Mouse (Mus musculus): ENCODE results near the gene Pde4dip.
A peak's percentile ranks its signal among the peaks of the same experiment; 100 is the strongest.

Pde4dip gene

DNA sequence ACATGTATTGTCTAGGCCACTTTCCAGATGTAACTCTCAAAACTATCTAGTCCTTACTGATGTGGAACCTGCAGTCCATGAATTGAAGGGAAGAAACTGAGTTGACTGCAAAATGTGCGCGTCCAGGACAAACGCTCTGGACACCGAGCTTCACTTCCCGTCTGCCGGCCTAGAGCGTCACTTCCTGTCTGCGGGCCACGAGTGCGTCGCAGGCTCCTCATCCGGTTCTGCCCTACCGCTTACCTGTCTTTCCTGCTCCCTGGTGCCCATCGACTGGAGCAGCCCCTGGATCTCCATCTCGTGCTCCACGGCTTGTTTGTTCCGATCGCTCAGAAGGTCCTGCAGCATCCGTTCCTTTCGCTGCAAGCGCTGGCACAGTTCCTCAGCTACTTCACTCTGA lies 136.9 kb downstream of the Pde4dip start:
- DNase-seq (ENCODE audit: low spot score), result no peak

DNA sequence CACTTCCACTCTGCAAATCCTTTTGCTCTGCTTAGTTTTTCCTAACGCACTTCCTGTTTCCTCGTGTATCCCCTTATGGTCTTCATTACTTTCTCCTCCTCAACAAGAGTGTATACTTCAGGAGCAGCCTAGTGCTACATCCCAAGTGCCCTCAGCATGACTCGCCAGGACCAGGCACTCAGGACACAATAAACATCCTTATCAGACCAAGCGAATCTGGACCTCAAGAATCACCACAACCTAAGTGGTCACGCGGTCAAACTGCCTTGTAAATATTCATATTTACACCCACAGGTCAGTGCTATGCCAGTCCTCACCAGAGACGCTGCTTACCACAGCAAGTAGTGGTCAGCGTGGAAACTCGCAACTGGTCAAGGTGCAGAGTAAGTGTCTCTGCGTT lies 139.7 kb downstream of the Pde4dip start:
- DNase-seq (ENCODE audit: low spot score), result no peak

DNA sequence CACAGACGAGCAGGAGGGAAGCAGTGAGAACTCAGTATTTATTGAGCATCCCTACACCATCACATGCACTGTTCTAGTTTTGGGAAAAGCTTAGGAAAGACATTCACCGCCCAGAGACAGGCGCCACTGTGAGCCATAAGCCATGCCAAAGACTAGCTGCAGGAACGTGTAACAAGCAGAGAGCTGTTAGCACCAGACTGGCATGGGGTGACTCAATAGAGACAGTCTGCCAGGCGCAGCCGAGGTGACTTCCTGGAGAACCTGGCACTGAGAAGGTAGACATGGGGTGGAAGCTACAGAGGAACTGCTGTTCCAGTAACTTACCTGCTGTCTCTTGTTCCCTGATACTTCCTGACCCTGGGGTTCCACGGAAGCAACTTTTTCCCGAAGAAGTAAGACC lies 145.7 kb downstream of the Pde4dip start:
- DNase-seq (ENCODE audit: low spot score), result no peak

- no peak for DNase-seq (ENCODE audit: low spot score)
These were observed 152.9 kb downstream of the Pde4dip start for GRCm38 (mm10) chr3:97735575-97735974.

DNA sequence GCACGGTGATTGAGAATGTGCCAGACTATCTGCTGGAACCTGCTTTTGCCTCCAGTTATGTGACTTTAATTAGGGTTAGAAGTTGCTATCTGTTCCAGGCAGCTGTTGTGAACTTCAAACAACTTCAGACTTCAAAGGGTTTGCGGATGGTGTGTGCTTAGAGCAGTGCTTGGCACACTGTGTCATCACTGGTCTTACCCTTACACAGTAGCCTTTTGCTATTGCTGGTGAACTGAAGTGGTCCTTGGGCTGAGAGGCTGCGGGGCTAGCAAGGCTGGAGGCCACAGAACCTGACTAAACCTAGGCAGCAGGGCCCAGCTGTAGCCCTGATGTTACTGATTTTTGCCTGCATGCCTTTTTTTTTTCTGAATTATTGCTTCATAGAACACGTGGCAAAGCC lies 154.2 kb downstream of the Pde4dip start:
- DNase-seq (ENCODE audit: low spot score), result no peak

DNA sequence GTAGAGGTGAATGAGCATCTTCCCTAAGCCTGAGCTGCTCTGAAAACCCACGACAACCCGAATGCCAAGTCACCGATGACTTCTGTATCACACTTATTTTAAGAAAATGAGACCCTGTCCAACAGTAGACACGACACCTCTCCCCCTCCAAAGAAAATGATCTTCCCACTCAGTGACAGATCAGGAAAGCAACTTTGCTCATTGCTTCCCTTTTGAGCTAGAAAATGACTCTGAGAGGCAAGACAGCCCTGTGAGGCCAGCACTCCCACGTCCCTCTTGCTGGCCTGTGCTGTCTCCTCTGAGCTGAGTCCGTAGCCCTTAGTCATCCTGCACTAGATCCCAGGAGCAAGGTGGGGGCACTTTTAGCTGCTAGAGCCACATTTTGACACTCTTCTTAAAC lies 155.9 kb downstream of the Pde4dip start:
- DNase-seq (ENCODE audit: low spot score), result no peak

DNA sequence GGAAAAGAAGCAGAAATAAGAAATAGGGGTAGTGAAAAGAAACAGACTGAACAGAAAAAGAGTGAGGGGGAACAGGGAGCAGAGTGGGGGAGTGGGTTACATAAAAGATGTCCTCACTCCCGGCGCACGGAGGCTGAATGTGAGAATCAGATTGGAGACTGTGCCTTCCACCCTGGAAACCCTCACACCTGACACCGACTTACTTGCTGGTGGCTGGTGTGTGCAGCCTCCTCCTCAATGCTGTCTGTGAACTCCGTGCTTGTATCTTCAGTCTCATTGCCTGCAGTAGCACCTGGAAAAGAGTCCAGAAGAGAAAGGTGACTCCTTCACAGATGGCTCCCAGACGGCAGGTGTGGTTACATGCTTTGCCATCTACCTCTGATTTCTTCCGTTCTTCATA lies 157.9 kb downstream of the Pde4dip start:
- DNase-seq (ENCODE audit: low spot score), result no peak

DNA sequence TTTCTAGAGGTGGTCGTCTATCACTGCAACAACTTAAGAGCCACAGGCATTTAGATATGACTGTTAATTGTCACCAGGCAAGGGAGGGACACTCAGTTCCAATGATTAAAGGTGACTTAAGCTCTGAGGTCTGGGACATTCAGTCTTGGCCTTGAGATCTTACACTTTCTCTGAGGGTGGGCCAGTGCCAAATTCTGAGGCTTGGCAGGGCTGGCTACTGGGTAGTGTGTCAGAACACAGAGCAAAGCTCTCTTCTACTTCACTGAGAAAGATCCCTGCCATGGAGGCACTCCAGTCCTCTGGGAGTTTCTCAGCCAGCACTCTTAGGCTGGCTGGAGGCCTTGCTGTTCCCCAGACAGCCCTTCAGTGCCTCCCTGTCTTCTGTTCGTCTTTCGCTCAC lies 158.4 kb downstream of the Pde4dip start:
- DNase-seq (ENCODE audit: low spot score), result peak; percentile 58

DNA sequence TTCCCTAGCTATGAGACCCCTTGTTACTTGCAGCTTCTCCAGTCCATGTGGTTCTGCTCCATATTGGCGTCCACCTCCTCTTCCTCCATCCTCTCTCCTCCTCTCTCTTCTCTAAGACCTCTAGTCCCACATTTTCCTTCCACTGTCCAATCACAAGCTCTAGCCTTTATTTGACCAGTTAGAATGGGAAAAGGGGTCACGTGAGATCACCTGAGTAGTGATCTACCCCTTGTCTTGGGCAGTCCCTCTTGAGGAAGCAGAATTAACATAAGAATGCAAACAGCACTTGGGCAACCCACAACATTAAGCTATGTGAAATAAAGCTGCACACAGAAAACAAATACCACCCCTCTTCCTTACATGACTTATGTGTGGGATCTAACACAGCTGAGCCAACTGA lies 160.7 kb downstream of the Pde4dip start:
- no peak for DNase-seq (ENCODE audit: low spot score)

GRCm38 (mm10) chr3:97719116-97719515 lies 169.4 kb downstream of the Pde4dip start:
- no peak for DNase-seq (ENCODE audit: low spot score)

DNA sequence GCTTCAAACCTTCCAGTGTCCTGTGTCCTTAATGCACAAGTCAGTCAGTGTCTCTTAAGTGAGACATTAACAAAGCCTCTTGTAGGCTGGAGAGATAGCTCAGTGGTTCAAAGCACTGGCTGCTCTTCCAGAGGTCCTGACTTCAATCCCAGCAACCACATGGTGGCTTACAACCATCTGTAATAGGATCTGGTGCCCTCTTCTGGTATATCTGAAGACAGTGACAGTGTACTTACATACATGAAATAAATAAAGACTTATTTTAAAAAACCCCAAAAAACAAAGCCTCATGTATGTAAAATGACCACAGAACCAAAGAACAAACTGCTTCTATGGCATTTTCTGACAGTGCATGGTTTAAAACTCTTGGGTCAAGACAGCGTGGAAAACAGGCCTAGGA lies 172.6 kb downstream of the Pde4dip start:
- no peak for DNase-seq (ENCODE audit: low spot score)

DNA sequence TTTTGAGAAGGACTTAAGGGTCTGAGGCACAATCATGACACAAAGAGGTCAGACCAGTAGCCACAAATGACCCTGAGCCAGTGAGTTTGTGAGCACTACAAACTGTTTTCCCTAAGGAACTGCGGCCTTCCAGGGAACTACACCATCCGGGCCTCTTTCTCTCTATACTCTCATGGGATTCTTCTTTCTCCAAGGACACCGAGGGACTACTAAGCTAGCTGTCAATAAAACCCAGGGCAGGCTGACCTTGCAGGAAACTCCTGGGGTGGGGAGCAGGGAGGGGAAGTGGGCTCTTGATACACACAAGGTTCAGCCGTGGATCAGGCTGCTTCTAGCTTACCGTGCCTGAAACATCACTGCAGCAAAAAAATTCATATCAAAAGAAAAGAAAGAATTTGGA lies 177.6 kb downstream of the Pde4dip start:
- no peak for DNase-seq (ENCODE audit: low spot score)

DNA sequence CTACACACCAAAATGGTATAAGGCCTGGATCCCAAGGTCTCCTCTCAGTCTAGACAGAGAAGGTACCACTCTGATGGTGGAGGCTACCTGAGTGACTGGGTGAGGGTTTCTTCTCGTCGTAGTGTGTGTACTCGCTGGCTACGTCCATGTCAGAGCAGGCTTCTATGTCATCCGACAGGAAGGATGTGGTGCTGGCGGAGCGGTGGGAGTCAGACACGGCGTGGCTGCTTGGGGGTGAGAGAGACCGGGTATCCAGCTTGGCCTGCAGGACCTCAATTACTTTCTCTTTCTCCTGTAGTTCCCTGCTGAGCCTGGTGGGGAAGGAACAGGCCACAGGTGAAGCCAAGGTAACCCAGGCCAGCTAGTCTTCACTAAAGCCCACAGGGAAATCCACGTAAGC lies 178.4 kb downstream of the Pde4dip start:
- DNase-seq (ENCODE audit: low spot score), result no peak

DNA sequence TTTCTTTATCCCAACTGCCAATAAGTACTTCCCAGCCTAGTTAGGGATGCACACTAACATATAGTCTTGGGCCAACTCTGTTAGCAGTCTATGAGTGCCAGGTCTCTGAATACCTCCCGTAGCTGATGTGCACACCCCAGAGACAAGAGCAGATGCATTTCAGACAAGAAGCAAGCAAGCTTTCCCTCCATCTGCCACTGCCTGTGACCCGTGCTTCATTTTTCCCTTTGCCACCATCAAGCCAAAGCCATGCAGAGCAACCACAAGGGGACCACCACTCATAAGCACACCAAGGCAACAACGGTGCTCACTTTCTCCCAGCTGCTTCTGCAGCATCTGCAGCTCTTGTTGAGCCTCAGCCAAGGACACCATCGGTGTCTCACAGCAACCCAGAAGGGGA lies 181.9 kb downstream of the Pde4dip start:
- DNase-seq (ENCODE audit: low spot score), result no peak

- DNase-seq (ENCODE audit: low spot score), result no peak
These were observed 183.0 kb downstream of the Pde4dip start for GRCm38 (mm10) chr3:97705508-97705907.

DNA sequence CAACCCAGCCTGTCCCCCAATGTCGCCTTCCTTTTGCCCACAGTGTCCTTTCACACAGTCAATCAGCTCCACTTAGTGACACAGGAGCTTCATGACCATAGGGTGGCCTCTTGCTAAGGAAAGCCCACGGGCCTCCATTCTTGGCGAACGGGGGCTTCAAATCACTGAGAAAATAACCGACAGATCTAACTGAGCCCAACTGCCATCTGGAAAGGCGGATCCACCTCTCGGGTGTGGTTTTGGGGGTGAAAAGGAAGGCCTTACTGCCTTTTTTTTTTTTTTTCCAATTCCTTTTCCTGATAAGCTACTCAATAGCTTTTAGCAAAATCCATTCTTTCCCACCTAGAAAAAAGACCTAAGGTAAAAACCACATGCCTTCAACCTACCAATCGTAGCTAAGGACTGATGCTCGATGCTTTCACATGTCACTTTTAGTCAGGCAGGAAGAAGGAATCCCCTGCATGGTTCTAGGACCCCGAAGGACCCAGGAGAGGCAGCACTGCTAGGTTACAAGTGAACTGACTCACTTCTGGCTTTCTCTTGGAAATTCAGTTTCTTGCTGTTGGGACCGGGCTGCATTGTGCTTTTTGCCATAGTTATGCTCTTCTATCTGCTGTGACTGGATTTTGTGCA lies 185.9 kb downstream of the Pde4dip start:
- no peak for DNase-seq (ENCODE audit: low spot score)

DNA sequence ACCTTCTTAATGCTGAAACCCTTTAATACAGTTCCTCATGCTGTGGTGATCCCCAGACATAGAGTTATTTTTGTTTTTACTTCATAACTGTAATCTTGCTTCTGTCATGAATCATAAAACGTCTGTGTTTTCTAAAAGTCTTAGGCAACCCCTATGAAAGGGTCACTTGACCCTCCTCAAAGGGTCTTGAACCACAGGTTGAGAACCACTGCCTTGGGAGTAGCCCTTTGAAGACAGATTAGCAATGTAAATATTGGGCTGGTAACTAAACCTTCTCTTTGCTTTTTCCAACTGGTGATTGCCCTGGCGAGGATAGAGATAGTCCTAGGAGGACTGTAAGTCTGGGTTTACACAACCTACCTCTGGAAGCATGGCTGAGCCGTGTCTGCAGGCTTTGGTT lies 187.3 kb downstream of the Pde4dip start:
- no peak for DNase-seq (ENCODE audit: low spot score)

DNA sequence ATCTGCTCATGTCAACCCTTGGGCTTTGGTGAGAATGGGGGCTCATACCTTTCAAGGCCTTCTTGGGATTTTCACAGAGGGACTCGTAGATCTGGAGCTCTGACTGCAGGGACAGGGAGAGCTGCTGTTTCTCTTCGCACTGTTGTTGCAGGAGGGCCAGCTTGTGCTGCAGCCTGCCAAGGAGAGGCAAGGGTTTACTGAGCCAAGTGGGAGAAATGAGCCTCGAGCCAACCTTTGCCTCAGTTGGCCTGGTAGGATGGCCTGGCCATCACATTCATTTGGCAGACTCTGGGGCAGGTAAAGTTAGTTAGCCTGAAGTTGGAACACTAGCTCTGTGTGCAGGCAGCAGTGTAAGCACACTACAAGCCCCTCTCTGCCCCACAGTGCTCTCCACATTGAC lies 189.4 kb downstream of the Pde4dip start:
- DNase-seq (ENCODE audit: low spot score), result no peak

GRCm38 (mm10) chr3:97697291-97697690 lies 191.2 kb downstream of the Pde4dip start:
- DNase-seq (ENCODE audit: low spot score), result no peak

DNA sequence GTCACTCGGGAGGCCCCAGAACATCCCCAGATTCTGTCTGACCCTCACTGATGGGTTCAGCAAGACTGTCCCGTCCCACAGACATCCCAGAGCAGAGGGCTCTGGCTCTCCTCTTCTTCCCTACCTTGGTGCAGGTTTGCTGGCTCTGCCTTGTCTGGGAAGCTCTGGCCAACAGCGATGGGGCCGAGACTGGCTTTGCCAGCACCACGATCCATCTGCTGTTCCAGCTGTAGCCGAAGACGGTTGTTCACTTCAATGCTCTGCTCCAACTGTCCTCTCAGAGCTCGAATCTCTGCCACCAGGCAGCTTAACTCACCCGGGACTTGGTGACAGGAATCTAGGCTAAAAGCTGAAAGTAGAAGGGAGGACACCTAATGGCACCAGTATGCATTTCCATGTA lies 191.6 kb downstream of the Pde4dip start:
- DNase-seq (ENCODE audit: low spot score), result no peak

- DNase-seq (ENCODE audit: low spot score), result no peak
These were observed 194.7 kb downstream of the Pde4dip start for GRCm38 (mm10) chr3:97693806-97694205.

DNA sequence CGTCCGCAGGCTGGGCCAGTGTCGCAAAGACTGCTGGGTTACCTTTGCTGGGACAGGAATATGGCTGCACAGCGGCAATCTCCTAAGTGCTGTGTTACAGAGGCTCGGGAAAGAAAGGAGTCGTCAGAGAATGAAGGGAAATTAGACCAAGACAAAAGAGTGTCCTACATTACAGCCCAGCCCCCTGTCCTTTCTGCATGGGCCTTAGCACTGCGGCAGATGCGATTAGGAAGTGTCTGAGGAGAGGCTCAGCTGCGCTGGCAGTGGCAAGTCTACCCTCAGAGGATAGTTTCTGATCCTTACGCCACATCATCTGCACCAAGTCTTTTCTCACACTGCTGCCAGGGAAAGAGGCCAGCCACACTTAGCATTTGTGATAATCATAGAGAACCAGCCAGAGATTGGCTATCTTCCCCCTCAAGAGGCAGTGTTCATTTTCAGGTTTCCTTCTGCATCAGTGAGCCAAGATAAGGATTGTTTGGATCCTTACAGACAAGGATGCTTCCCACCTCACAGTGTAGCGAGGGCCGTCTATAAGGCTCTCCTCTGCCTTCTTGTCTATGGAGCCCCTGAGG lies 197.0 kb downstream of the Pde4dip start:
- DNase-seq (ENCODE audit: low spot score), result no peak

DNA sequence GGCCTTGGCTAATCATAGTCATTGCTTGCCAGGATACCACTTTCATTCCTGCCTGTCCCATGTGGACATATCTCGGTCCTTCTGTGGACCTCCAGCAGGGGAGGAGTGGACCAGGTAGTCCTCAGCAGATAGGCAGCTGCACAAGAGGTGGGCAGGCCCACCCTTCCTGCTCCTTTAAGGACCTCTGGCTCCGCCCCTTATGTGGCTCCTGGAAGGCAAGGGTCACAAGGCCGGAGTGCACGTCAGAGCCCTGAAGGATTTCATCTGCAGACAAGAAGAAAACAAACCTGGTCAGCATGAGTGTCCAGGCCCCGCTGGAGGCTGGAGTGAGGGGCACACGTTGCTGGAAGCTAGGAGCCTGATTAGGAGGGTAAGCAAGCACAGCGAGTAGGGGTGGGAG lies 197.9 kb downstream of the Pde4dip start:
- DNase-seq (ENCODE audit: low spot score), result no peak

GRCm38 (mm10) chr3:97689289-97689688 lies 199.2 kb downstream of the Pde4dip start:
- no peak for DNase-seq (ENCODE audit: low spot score)
